Mouse (Mus musculus) layer of hippocampus, adult 18-20 months (tissue): Measurements from ENCODE around the gene D630036H23Rik. TPM values are rescaled to one million over a fixed set of nuclear protein-coding genes. Genes with fewer than 3 reads are reported as not detected.

Experiments
- total RNA-seq, 2 experiments: library from RNA; stranded (reverse); gene quantifications; 2 replicates each; pipeline ENCODE4 v1.2.3; 2021

Gene D630036H23Rik
- total RNA-seq, 2 experiments from 2014 or later: 1.9 to 2.2 TPM

Other genes starting within 250 kb of the D630036H23Rik start
- gene Ankmy2, start 225.1 kb downstream of the D630036H23Rik start, total RNA-seq: 10 to 100 TPM; 54.3 to 55.3 TPM
- 10 to 100 TPM; 55.1 to 55.8 TPM for gene Bzw2, start 224.1 kb downstream of the D630036H23Rik start, total RNA-seq
- gene Lrrc72, start 128.8 kb downstream of the D630036H23Rik start, total RNA-seq: not detected
- 1 to 10 TPM; 2.9 to 5.0 TPM for gene Sostdc1, start 68.0 kb downstream of the D630036H23Rik start, total RNA-seq
- 10 to 100 TPM; 14.7 to 15.3 TPM for gene Ispd, start 731 bp downstream of the D630036H23Rik start, total RNA-seq